Mouse (Mus musculus): Measurements from ENCODE around the gene DXBay18. TPM values are rescaled to one million over a fixed set of nuclear protein-coding genes. Genes with fewer than 3 reads are reported as not detected.
"Not testable (repeated sequence)": the region's sequence is repeated elsewhere in the genome, so short reads cannot be mapped to it uniquely, and the experiment has no call there.

DXBay18 gene
- polyA plus RNA-seq (2015; fragmentation: Nextera tagmentation; extraction: Ambion mirVana), result not detected in 2 replicates

DNA sequence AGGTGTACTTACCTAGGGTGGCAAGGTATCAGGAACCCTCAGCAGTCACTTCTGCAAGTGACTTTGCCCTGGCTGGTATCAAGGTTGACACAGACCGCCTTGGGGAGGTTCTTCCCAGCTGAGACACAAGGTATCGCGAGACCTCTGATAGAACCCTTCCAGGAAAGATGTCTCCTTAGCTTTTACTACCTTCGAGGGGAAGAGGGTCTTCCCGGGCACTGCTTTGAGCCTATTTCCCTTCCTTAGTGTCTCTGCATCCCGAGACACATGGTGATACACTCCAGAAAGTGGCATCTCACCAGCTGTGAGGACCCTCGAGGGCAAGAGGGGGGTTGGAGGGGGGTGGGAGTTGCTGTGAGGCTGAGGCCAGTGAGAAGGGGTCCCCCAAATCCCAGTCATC is at the start of gene DXBay18:
DXBay18 (minus strand) TSS at position 101 of the 400 bp plus-strand sequence.
- H3K9ac ChIP-seq; H3K27ac ChIP-seq; H3K4me3 ChIP-seq; H3K27me3 ChIP-seq; H3K9me3 ChIP-seq; ATAC-seq (ENCODE audit: insufficient number of reproducible peaks, insufficient read depth, low FRiP score, low TSS enrichment, low read depth); H3K4me2 ChIP-seq; H3K4me1 ChIP-seq; H3K36me3 ChIP-seq: not testable (repeated sequence)
- WGBS, result no CpG with 5 or more reads among the region's 7 CpGs

GRCm38 (mm10) chrX:73191934-73192333 is 42.7 kb upstream of the DXBay18 start, which contains the start of gene Xlr3b:
Xlr3b (plus strand) TSS chrX:73192207.
- not testable (repeated sequence) for ATAC-seq (ENCODE audit: insufficient number of reproducible peaks, insufficient read depth, low FRiP score, low TSS enrichment, low read depth); H3K9me3 ChIP-seq; H3K27me3 ChIP-seq; H3K36me3 ChIP-seq; H3K27ac ChIP-seq; H3K9ac ChIP-seq; H3K4me2 ChIP-seq; H3K4me1 ChIP-seq; H3K4me3 ChIP-seq
- 85% methylated on average over 9 of the region's 12 CpGs for WGBS

GRCm38 (mm10) chrX:73176889-73177288 is 27.6 kb upstream of the DXBay18 start, which contains the start of gene Spin2d:
Spin2d (minus strand) TSS chrX:73176989.
- ATAC-seq (ENCODE audit: insufficient number of reproducible peaks, insufficient read depth, low FRiP score, low TSS enrichment, low read depth); H3K9ac ChIP-seq: not testable (repeated sequence)
- 81% methylated on average over 6 of the region's 15 CpGs for WGBS

GRCm38 (mm10) chrX:73148496-73148895 is 754 bp downstream of the DXBay18 start, which contains the start of gene Xlr5b:
Xlr5b (plus strand) TSS chrX:73148796.
- ATAC-seq (ENCODE audit: insufficient number of reproducible peaks, insufficient read depth, low FRiP score, low TSS enrichment, low read depth), result not testable (repeated sequence)

More at GRCm38 (mm10) chrX:73176889-73177288, 27.6 kb upstream of the DXBay18 start, which contains the start of gene Spin2d:
- not testable (repeated sequence) for H3K36me3 ChIP-seq, H3K4me2 ChIP-seq, H3K27me3 ChIP-seq, H3K4me3 ChIP-seq, H3K4me1 ChIP-seq, H3K27ac ChIP-seq, H3K9me3 ChIP-seq

GRCm38 (mm10) chrX:73143218-73143618 is 6.0 kb downstream of the DXBay18 start:
- not testable (repeated sequence) for H3K4me2 ChIP-seq; H3K27ac ChIP-seq; ATAC-seq (ENCODE audit: insufficient number of reproducible peaks, insufficient read depth, low FRiP score, low TSS enrichment, low read depth); H3K27me3 ChIP-seq; H3K4me1 ChIP-seq; H3K4me3 ChIP-seq; H3K9me3 ChIP-seq; H3K9ac ChIP-seq; H3K36me3 ChIP-seq
- WGBS, result no CpG with 5 or more reads among the region's 7 CpGs

More at GRCm38 (mm10) chrX:73148496-73148895, 754 bp downstream of the DXBay18 start, which contains the start of gene Xlr5b:
- H3K27me3 ChIP-seq, H3K36me3 ChIP-seq, H3K9me3 ChIP-seq, H3K27ac ChIP-seq, H3K4me2 ChIP-seq, H3K4me3 ChIP-seq, H3K4me1 ChIP-seq, H3K9ac ChIP-seq: not testable (repeated sequence)
- WGBS, result no CpG with 5 or more reads among the region's 20 CpGs

DNA sequence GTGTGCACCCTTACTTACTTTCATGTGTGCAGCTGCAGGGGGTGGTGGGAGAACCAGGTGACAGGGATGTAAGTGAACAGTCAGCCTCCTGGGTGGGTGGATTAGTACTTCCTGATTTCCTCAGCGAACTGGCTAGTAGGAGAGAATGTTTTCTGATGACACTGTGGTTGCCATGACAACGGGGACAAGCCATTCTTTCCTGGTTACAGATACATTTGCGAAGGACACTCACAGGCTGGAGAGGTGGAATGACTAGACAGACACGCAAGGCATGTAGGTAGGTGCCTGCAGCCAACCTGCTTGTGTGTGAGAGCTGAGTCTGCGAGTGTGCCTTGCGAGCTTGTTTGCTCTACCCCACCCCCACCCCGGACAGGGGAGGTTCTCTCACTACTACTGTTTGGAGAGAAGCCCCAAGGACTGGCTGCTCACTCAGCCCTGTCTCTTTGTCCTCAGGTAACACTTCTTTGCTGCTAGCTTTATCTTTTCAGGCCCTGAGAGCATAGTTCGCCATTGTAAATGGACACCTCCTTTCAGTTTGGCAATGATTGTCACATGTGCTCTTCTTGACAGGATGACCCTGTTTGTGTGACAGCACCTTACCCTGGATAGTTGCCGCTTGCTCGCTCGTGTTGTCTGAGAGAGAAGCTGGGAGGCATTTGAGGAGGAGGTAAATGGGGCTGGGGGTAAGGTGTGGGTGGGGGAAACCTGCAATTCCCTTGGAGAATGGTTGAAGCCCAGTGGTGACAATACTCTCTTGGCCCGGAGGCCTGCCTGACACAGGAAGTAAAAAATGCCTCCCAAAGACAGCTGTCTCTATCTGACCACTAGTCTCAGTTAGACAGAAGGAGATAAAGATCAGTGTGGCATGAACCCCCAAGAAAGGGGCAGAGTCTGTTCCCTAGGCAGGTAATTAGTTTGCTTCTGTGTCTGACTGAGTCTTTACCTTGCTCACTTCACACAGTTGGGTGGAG is 26.1 kb downstream of the DXBay18 start:
- H3K9me3 ChIP-seq; H3K4me2 ChIP-seq; H3K27ac ChIP-seq; H3K4me3 ChIP-seq; H3K27me3 ChIP-seq; H3K4me1 ChIP-seq; H3K36me3 ChIP-seq; ATAC-seq (ENCODE audit: insufficient number of reproducible peaks, insufficient read depth, low FRiP score, low TSS enrichment, low read depth); H3K9ac ChIP-seq: not testable (repeated sequence)
- no CpG with 5 or more reads among the region's 12 CpGs for WGBS

- ATAC-seq (ENCODE audit: insufficient number of reproducible peaks, insufficient read depth, low FRiP score, low TSS enrichment, low read depth); H3K36me3 ChIP-seq; H3K27me3 ChIP-seq; H3K27ac ChIP-seq; H3K9ac ChIP-seq; H3K9me3 ChIP-seq; H3K4me3 ChIP-seq; H3K4me1 ChIP-seq; H3K4me2 ChIP-seq: not testable (repeated sequence)
- WGBS, result no CpG with 5 or more reads among the region's 7 CpGs
Observed at GRCm38 (mm10) chrX:73116747-73117146, 32.5 kb downstream of the DXBay18 start, which contains the start of gene Gm14685. Gm14685 (plus strand) TSS chrX:73117047.

- ATAC-seq (ENCODE audit: insufficient number of reproducible peaks, insufficient read depth, low FRiP score, low TSS enrichment, low read depth); H3K4me3 ChIP-seq; H3K27me3 ChIP-seq; H3K4me1 ChIP-seq; H3K9me3 ChIP-seq; H3K36me3 ChIP-seq; H3K9ac ChIP-seq; H3K4me2 ChIP-seq; H3K27ac ChIP-seq: not testable (repeated sequence)
- WGBS, result 76% methylated on average over 13 of the region's 13 CpGs
Observed at GRCm38 (mm10) chrX:73096941-73097508, 52.2 kb downstream of the DXBay18 start, which contains the start of gene Xlr3a. Xlr3a (minus strand) TSS chrX:73097095.

Other genes with a start within 250 kb of the DXBay18 start
- 77.3 and 81.1 TPM in 2 replicates for gene Cetn2, start 231.0 kb downstream of the DXBay18 start, polyA plus RNA-seq (2015; fragmentation: Nextera tagmentation; extraction: Ambion mirVana)
- gene Nsdhl, start 230.9 kb downstream of the DXBay18 start, polyA plus RNA-seq (2015; fragmentation: Nextera tagmentation; extraction: Ambion mirVana), result 22.4 and 22.7 TPM in 2 replicates
- 15.0 and 15.9 TPM in 2 replicates for gene Zfp185, start 162.1 kb downstream of the DXBay18 start, polyA plus RNA-seq (2015; fragmentation: Nextera tagmentation; extraction: Ambion mirVana)
- 0.17 TPM in 1 of 2 replicates, not detected in the other for gene Pnma5, start 112.3 kb downstream of the DXBay18 start, polyA plus RNA-seq (2015; fragmentation: Nextera tagmentation; extraction: Ambion mirVana)
- gene Pnma3, start 84.7 kb downstream of the DXBay18 start, polyA plus RNA-seq (2015; fragmentation: Nextera tagmentation; extraction: Ambion mirVana), result 0.07 and 0.19 TPM in 2 replicates
- gene Xlr4a, start 67.0 kb downstream of the DXBay18 start, polyA plus RNA-seq (2015; fragmentation: Nextera tagmentation; extraction: Ambion mirVana), result 0.60 and 0.62 TPM in 2 replicates
- 1.5 and 2.7 TPM in 2 replicates for gene Xlr3a, start 52.4 kb downstream of the DXBay18 start, polyA plus RNA-seq (2015; fragmentation: Nextera tagmentation; extraction: Ambion mirVana)
- 0.08 and 0.14 TPM in 2 replicates for gene Gm14685, start 32.4 kb downstream of the DXBay18 start, polyA plus RNA-seq (2015; fragmentation: Nextera tagmentation; extraction: Ambion mirVana)
- gene Xlr5b, start 654 bp downstream of the DXBay18 start, polyA plus RNA-seq (2015; fragmentation: Nextera tagmentation; extraction: Ambion mirVana), result not detected in 2 replicates
- gene Spin2d, start 27.5 kb upstream of the DXBay18 start, polyA plus RNA-seq (2015; fragmentation: Nextera tagmentation; extraction: Ambion mirVana), result not detected in 2 replicates
- gene Xlr3b, start 42.8 kb upstream of the DXBay18 start, polyA plus RNA-seq (2015; fragmentation: Nextera tagmentation; extraction: Ambion mirVana), result 10.7 and 11.3 TPM in 2 replicates
- gene Xlr4b, start 64.9 kb upstream of the DXBay18 start, polyA plus RNA-seq (2015; fragmentation: Nextera tagmentation; extraction: Ambion mirVana), result 0.52 and 0.70 TPM in 2 replicates
- 8.8 and 9.3 TPM in 2 replicates for gene F8a, start 78.8 kb upstream of the DXBay18 start, polyA plus RNA-seq (2015; fragmentation: Nextera tagmentation; extraction: Ambion mirVana)
- 0.85 TPM in 1 of 2 replicates, not detected in the other for gene Xlr4c, start 93.7 kb upstream of the DXBay18 start, polyA plus RNA-seq (2015; fragmentation: Nextera tagmentation; extraction: Ambion mirVana)
- 0.15 TPM in 1 of 2 replicates, not detected in the other for gene Xlr3c, start 115.9 kb upstream of the DXBay18 start, polyA plus RNA-seq (2015; fragmentation: Nextera tagmentation; extraction: Ambion mirVana)
- gene Xlr5a, start 143.5 kb upstream of the DXBay18 start, polyA plus RNA-seq (2015; fragmentation: Nextera tagmentation; extraction: Ambion mirVana), result not detected in 2 replicates
- gene Xlr5c, start 143.5 kb upstream of the DXBay18 start, polyA plus RNA-seq (2015; fragmentation: Nextera tagmentation; extraction: Ambion mirVana), result not detected in 2 replicates
- gene Gm45015, start 187.4 kb upstream of the DXBay18 start, polyA plus RNA-seq (2015; fragmentation: Nextera tagmentation; extraction: Ambion mirVana), result not detected in 2 replicates
- gene Zfp275, start 193.2 kb upstream of the DXBay18 start, polyA plus RNA-seq (2015; fragmentation: Nextera tagmentation; extraction: Ambion mirVana), result 14.7 and 18.0 TPM in 2 replicates
- not detected in 2 replicates for gene Gm18336, start 249.3 kb upstream of the DXBay18 start, polyA plus RNA-seq (2015; fragmentation: Nextera tagmentation; extraction: Ambion mirVana)